Mouse (Mus musculus) heart, embryonic 15.5 days (tissue): ENCODE measurements around the gene Slc16a5. TPM values are rescaled to one million over a fixed set of nuclear protein-coding genes. Genes with fewer than 3 reads are reported as not detected.

ENCODE experiments used
- ATAC-seq: fragments of 200-750 bp; cut with Nextera tagmentation; replicated peaks from 2 replicates; pipeline ENCODE4 v1.8.0; 2017; ENCODE audit warnings: low read depth, moderate TSS enrichment; ENCODE audit not compliant: insufficient number of reproducible peaks, insufficient read depth, low FRiP score
- H3K27ac ChIP-seq: fragments of 300-500 bp; sonication (generic); 2 replicates; pipeline ENCODE4 v1.5.1; 2015; ENCODE audit warnings: mild to moderate bottlenecking, inconsistent platforms
- H3K27me3 ChIP-seq: fragments of 300-500 bp; sonication (generic); 2 replicates; pipeline ENCODE4 v1.6.1; 2015; ENCODE audit warnings: inconsistent platforms
- H3K36me3 ChIP-seq: fragments of 300-500 bp; sonication (generic); 2 replicates; pipeline ENCODE4 v1.6.1; 2015; ENCODE audit warnings: mild to moderate bottlenecking, inconsistent platforms
- H3K4me1 ChIP-seq: fragments of 300-500 bp; sonication (generic); replicated peaks from 2 replicates; pipeline ENCODE4 v1.6.1; 2015; ENCODE audit warnings: inconsistent platforms
- H3K4me2 ChIP-seq: fragments of 300-500 bp; sonication (generic); 2 replicates; pipeline ENCODE4 v1.6.1; 2015; ENCODE audit warnings: inconsistent platforms, mild to moderate bottlenecking, moderate library complexity
- H3K4me3 ChIP-seq: fragments of 300-500 bp; sonication (generic); 2 replicates; pipeline ENCODE4 v1.5.1; 2015; ENCODE audit warnings: mild to moderate bottlenecking, inconsistent platforms
- H3K9ac ChIP-seq: fragments of 300-500 bp; sonication (generic); 2 replicates; pipeline ENCODE4 v1.6.1; 2015; ENCODE audit warnings: mild to moderate bottlenecking, inconsistent platforms
- H3K9me3 ChIP-seq: fragments of 300-500 bp; sonication (generic); replicated peaks from 2 replicates; pipeline ENCODE4 v1.6.1; 2016; ENCODE audit warnings: inconsistent platforms
- WGBS: fragments of 180-500 bp; shearing (Covaris S2); methylation state at CpG from one replicate; pipeline ENCODE4 v1.1.7; 2015; ENCODE audit warnings: mixed read lengths; 5-methylcytosine and 5-hydroxymethylcytosine counted together
- polyA plus RNA-seq: library from polyadenylated mRNA; unstranded; fragments of >200 nt; fragmentation: Nextera tagmentation; extraction: Ambion mirVana; gene quantifications from 2 replicates; pipeline ENCODE4 v1.2.1, GENCODE M21; 2015

Gene Slc16a5
- 0.57 and 5.0 TPM in 2 replicates for polyA plus RNA-seq

DNA sequence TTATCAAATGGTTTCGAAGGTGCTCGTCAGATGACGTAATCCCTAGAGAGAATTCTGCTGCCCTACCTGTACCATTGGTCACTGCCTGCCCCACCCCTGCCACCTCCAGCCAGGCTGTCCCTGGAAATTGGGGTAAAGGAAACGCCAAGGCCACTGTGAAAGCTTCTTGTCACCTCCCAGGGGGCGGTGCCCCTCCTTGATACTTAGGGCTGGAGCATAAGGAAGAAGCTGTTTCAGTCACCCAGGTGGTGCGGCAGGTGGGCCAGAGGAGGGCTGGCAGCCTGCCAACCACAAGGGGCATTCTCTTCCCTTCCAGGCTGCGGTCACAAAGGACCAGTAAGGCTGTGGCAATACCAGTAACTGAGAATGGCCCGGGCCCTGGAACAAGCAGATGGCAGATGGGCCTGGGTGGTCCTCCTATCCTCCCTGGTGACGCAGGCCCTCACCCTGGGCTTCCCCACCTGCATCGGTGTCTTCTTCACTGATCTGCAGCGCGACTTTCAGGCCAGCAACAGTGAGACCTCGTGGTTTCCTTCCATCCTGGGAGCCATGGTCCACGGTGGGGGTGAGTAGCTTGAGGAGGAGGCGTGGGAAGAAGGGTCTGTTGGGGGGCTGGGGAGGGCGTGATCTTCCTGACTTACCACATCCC lies at the start of gene Slc16a5:
TSS of gene Slc16a5 (plus strand) at position 232 of the 649 bp plus-strand sequence.
- Histone ChIP-seq H3K9ac (no peak within 1 kb of the TSS), H3K4me1 (peaks cover 13% of the 10 kb centered on the region), H3K27ac (0 out of 2 replicates have a peak within 1 kb of the TSS, but pooled peaks have one; percentile 31), H3K4me3 (peak within 1 kb of the TSS; percentile 5; the same call in 1 of the 2 replicates), H3K9me3 (no peaks in the 10 kb centered on the region), H3K27me3 (no peaks in the 10 kb centered on the region; the same call in 1 of the 2 replicates), H3K36me3 (no peaks in the 10 kb centered on the region), H3K4me2 (no peak within 1 kb of the TSS; the same call in 1 of the 2 replicates)
- no peak for ATAC-seq
- 70% methylated on average over 16 of the region's 16 CpGs for WGBS

DNA sequence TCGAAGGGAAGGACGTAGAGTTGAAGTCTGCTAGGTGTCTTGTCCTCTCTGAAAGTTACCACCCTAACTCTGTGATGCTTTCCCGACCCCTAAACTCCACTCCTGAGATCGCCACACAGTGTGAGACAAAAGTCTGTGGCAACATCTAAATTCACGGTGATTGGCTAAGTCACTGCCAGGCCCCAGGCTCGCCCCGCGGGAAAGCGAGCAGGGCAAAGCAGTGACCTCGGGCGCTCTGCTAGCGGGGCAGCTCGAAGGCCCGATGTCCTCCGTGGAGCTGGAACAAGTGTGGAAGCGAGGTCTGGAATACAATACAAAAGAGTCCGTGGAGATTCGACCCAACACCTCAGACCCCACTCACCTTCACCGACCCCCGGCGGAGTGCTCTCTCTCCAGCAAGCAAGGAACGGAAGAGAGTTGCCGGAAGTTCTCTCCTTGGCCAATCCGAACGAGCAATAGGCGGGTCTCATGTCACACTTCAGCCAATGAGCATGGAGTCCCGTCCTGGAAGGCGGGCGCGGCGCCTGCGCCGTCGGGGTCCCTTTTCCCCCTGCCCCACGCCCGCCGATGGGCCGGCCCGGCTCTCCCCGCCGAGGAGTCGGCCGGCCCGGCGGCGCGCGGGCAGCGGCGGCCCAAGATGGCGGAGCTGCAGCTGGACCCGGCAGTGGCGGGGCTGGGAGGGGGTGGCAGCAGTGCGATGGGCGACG lies 42.6 kb upstream of the Slc16a5 start, which contains the start of the genes Atp5h and Kctd2:
TSS of gene Atp5h (minus strand) at position 432 of the 707 bp plus-strand sequence.
TSS of gene Kctd2 (plus strand) at position 598 of the 707 bp plus-strand sequence.
- WGBS: under 1% methylated on average over 53 of the region's 56 CpGs
- Histone ChIP-seq H3K4me2 (peak within 1 kb of the TSS; percentile 79), H3K4me3 (peak within 1 kb of the TSS; percentile 83), H3K27ac (peak within 1 kb of the TSS; percentile 90), H3K9me3 (no peaks in the 10 kb centered on the region), H3K9ac (peak within 1 kb of the TSS; percentile 98), H3K4me1 (peaks cover 59% of the 10 kb centered on the region), H3K36me3 (peaks cover 35% of the 10 kb centered on the region), H3K27me3 (no peaks in the 10 kb centered on the region)
- ATAC-seq: peak; percentile 95

DNA sequence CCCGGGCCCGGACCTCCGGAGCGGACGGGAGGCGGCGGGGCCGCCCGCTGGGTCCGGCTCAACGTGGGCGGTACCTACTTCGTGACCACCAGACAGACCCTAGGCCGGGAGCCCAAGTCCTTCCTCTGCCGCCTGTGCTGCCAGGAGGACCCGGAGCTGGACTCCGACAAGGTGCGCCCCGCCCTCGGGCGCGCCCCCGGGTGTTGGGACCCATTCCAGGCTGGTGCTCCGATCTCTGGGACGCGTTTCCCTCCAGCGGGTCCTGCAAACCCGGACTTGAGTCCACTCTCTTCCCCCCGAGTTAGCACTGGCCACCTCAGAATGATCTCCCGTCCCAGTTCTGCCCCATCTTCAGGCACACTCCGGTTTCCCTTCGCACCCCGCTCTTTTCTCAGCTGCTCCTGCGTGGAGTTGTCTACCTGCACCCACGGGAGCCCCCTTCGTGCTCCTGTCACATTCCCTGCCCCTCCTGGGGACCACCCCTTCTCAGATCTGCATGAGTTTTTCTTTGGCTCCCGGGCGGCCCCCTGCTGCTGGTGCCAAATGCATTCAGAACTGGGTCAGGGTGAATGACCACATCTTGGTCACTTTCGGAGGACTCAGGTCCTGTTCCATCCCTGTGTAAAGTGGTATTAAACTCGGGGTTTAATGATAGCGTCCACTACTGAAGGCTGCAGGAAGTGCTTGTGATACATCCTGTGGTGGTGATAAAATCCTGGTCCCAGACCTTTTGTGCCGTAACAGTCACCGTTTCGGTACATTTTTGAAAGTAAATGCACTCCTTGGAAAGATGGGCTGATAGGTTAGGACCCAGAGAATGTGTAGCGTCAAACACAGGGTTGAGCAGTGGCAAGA lies 41.7 kb upstream of the Slc16a5 start:
- Histone ChIP-seq H3K27ac (peak overlapping the region; percentile 90), H3K36me3 (peaks cover 31% of the 10 kb centered on the region), H3K4me3 (peak overlapping the region; percentile 83), H3K9me3 (no peaks in the 10 kb centered on the region), H3K4me1 (peaks cover 50% of the 10 kb centered on the region), H3K27me3 (no peaks in the 10 kb centered on the region), H3K9ac (peak overlapping the region; percentile 98), H3K4me2 (peak overlapping the region; percentile 79)
- WGBS: 1% methylated on average over 41 of the region's 45 CpGs
- ATAC-seq: peak; percentile 69

DNA sequence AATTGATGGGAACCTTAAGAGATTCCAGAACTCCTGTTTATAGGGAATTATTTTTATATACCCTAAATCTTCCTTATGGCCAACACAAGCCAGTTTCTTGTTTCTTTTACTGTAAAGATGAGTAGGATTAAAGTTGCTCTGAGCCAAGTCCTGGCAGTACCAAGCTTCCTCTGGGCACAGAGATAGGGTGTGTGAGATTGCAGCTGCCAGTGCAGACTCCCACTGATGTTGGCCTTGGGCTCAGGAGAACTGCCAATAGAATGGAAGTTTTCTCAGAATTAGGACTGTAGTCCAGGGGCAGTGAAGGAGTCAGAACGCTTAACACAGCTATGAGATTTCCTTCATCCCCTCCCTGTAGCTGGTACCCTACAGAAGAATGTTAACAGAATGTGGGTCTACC lies 40.9 kb upstream of the Slc16a5 start:
- 50% methylated on average over 1 of the region's 1 CpGs for WGBS
- Histone ChIP-seq H3K4me2 (peak overlapping the region; percentile 79), H3K4me1 (peaks cover 45% of the 10 kb centered on the region), H3K27ac (no peak overlapping the region), H3K36me3 (peaks cover 27% of the 10 kb centered on the region), H3K9ac (no peak overlapping the region), H3K27me3 (no peaks in the 10 kb centered on the region), H3K4me3 (peak overlapping the region; percentile 83), H3K9me3 (no peaks in the 10 kb centered on the region)
- no peak for ATAC-seq

DNA sequence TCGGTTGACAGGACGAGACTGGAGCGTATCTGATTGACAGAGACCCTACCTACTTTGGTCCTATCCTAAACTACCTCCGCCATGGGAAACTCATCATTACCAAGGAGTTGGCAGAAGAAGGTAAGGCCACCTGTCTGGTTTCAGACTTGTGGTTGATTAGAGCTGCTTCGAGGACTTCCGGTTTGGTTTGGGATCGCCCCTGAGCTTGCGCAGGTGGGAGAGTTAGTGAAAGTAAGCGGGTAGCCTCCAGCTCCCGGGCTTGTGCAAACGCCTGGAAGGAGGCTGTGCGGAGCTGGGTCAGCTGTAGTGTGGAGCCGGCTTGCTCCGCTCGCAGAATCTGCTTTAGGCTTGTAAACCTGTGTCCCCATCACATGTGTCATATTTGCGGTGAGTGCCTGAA lies 40.3 kb upstream of the Slc16a5 start:
- Histone ChIP-seq H3K9ac (no peak overlapping the region), H3K4me2 (peak overlapping the region; percentile 79; the same call in 1 of the 2 replicates)

DNA sequence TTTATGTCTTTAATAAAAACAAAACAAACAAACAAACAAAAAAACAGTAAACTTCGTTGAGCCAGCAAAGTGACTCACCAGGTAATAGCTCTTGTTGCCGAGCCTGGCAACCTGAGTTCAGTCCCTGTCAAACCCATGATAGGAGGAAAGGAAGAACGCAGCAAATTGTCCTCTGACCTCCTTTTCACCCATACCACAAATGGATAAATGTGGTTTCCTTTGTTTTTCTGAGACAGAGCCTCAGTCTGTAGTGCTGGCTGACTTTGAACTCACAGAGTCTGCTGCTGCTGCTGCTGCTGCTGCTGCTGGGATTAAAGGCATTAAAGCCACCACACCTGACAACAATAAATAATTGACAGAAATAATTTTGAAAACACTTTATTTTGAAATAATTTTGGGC lies 39.2 kb upstream of the Slc16a5 start:
- Histone ChIP-seq H3K27me3 (no peaks in the 10 kb centered on the region), H3K9ac (no peak overlapping the region), H3K9me3 (no peaks in the 10 kb centered on the region), H3K4me2 (no peak overlapping the region), H3K27ac (no peak overlapping the region), H3K4me3 (no peak overlapping the region), H3K4me1 (peaks cover 38% of the 10 kb centered on the region), H3K36me3 (peaks cover 24% of the 10 kb centered on the region; the same call in 1 of the 2 replicates)
- no peak for ATAC-seq
- WGBS: 82% methylated on average over 3 of the region's 3 CpGs

More for the DNA sequence above, 40.3 kb upstream of the Slc16a5 start:
- 88% methylated on average over 16 of the region's 16 CpGs for WGBS
- no peaks in the 10 kb centered on the region for H3K9me3 ChIP-seq
- no peak overlapping the region for H3K27ac ChIP-seq
- ATAC-seq: no peak
- peaks cover 38% of the 10 kb centered on the region for H3K4me1 ChIP-seq
- no peak overlapping the region for H3K4me3 ChIP-seq
- H3K27me3 ChIP-seq: no peaks in the 10 kb centered on the region
- H3K36me3 ChIP-seq: peaks cover 28% of the 10 kb centered on the region

DNA sequence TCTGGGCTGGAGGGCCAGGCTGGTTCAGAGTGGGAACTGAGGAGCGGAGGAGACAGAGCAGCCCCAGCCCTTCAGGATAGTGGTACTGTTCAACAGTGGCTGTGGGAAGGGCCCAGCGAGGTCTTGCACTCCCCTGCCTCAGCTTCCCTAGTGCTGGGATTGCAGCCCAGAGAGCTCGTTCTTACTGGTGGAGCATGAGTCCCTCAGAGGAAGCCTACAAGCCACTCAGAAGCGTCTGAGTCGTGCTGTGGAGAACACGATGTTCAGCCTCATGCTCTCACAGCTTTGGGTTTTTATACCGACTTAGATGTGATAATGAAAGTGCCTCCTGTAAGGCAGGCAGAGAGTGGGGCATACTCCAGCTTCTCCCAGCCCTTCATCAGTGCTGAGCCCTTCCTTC lies 37.6 kb upstream of the Slc16a5 start:
- no peak overlapping the region for H3K4me2 ChIP-seq
- 84% methylated on average over 7 of the region's 7 CpGs for WGBS
- H3K9ac ChIP-seq: no peak overlapping the region
- no peak overlapping the region for H3K27ac ChIP-seq
- no peak for ATAC-seq
- H3K36me3 ChIP-seq: peaks cover 30% of the 10 kb centered on the region; the same call in 1 of the 2 replicates
- H3K4me1 ChIP-seq: peaks cover 28% of the 10 kb centered on the region
- H3K4me3 ChIP-seq: no peak overlapping the region
- H3K27me3 ChIP-seq: no peaks in the 10 kb centered on the region
- H3K9me3 ChIP-seq: no peaks in the 10 kb centered on the region

DNA sequence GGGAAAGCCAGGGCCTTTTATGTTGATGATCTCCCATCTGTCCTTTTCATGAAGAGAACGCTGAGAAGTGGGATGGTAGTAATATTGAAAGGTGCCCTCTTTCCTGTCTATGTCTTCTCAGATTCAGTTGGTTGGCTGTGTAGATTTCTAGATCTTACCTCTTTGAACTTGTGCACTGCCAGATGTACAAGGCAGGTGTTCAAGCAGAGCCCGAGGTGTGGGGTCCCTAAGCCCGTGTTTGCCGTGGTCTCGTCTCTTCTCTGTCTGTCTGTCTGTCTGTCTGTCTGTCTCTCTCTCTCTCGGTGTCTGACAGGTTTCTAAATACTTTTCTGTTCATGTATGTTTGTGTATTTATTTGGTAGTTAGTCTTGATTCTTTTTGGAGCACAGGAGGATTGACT lies 36.6 kb upstream of the Slc16a5 start:
- H3K27me3 ChIP-seq: no peaks in the 10 kb centered on the region
- peaks cover 40% of the 10 kb centered on the region for H3K36me3 ChIP-seq
- H3K4me3 ChIP-seq: no peak overlapping the region
- no peak overlapping the region for H3K4me2 ChIP-seq
- no peak overlapping the region for H3K27ac ChIP-seq
- no peak overlapping the region for H3K9ac ChIP-seq
- ATAC-seq: no peak
- WGBS: 85% methylated on average over 6 of the region's 6 CpGs
- H3K4me1 ChIP-seq: peaks cover 26% of the 10 kb centered on the region
- H3K9me3 ChIP-seq: no peaks in the 10 kb centered on the region

DNA sequence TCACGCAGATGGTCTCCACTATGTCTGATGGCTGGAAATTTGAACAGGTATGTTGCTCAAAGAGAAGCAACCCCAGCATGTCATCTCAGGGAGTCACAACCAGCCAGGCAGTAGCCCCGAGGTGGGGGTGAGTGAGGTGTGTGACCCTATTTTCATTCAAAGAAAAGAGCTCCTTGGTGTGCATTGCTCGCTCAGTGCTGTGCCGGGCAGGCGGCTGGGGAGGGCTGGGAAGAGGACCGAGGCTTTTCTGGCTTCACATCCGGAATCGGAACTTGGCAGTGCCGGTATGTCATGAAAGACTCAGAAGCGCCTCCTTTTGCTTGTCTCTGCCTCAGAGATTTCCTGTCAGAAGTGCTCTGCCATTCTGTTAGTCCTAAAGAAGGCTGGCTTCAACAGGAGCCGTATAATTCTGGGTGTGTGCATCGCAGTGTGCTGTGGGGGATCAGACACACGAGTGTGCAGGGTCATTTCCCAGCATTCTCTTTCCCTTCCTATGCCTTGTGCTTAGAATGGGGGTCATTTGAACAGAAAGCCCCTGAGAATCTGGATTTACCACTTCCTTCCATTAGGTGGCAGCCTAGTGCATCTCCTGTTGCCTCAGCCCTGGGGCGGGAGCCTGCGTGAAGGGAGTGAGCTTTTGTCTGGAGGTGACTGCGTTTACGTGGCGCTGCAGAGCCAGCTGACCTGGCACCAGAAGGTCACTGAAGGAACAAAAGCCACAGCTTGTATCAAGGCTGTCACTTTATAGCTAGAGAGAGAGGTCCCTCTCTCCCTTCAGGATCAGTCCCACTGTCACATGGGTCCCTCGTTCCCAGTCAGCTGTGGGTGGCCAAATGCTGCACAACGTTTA lies 34.6 kb upstream of the Slc16a5 start:
- H3K9ac ChIP-seq: 0 out of 2 replicates have a peak overlapping the region, but pooled peaks have one; percentile 23
- peaks cover 11% of the 10 kb centered on the region for H3K4me1 ChIP-seq
- no peak overlapping the region for H3K4me3 ChIP-seq
- ATAC-seq: peak; percentile 51
- WGBS: 33% methylated on average over 20 of the region's 20 CpGs
- H3K36me3 ChIP-seq: peaks cover 57% of the 10 kb centered on the region
- peak overlapping the region; percentile 58 for H3K27ac ChIP-seq
- no peaks in the 10 kb centered on the region for H3K27me3 ChIP-seq
- no peaks in the 10 kb centered on the region for H3K9me3 ChIP-seq
- H3K4me2 ChIP-seq: peak overlapping the region; percentile 17; the same call in 1 of the 2 replicates

DNA sequence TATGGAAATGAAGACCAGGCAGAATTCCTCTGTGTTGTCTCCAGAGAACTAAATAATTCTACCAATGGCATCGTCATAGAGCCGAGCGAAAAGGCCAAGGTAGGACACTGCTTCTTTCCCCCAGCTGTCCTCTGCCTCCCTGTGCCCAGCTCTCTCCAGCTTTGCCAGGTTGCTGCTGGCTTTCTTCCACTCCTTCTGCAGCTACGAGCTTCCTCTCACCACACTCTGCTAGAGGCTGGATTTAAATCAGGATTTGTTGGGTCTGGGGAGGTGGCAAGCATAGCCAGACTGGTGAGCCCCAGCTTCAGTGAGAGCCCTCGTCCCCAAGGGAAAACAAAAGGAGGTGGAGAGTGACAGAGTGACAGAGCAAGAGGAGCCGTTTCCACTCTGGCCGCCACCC lies 33.0 kb upstream of the Slc16a5 start:
- H3K4me2 ChIP-seq: no peak overlapping the region
- ATAC-seq: no peak
- peaks cover 56% of the 10 kb centered on the region for H3K36me3 ChIP-seq

More for the DNA sequence above, 33.0 kb upstream of the Slc16a5 start:
- Histone ChIP-seq H3K9ac (no peak overlapping the region), H3K27me3 (no peaks in the 10 kb centered on the region), H3K9me3 (no peaks in the 10 kb centered on the region), H3K4me1 (peaks cover 11% of the 10 kb centered on the region), H3K27ac (no peak overlapping the region), H3K4me3 (no peak overlapping the region)
- 78% methylated on average over 7 of the region's 7 CpGs for WGBS
